Mouse (Mus musculus) megakaryocyte progenitor cell, adult 5-6 weeks (primary cell): ENCODE measurements around the gene Tbc1d2. TPM values are rescaled to one million over a fixed set of nuclear protein-coding genes. Genes with fewer than 3 reads are reported as not detected.

Experiments used
- ATAC-seq: replicated peaks from 2 replicates; pipeline ENCODE4 v1.8.0; 2016; ENCODE audit warnings: mild to moderate bottlenecking, moderate TSS enrichment, inconsistent platforms; ENCODE audit not compliant: poor library complexity
- total RNA-seq, 2 experiments: library from RNA; stranded (forward) in 1 of 2; stranded (reverse) in 1 of 2; fragments of 157-497, 149-512 nt in 1 of 2; fragments of 200-1000 nt in 1 of 2; gene quantifications; 2 replicates each; pipeline versions ENCODE4 v1.2.3 to v1.2.4; 2015 to 2017

The Tbc1d2 gene
- total RNA-seq, 2 experiments from 2014 or later, result 6.1 to 8.2 TPM

DNA sequence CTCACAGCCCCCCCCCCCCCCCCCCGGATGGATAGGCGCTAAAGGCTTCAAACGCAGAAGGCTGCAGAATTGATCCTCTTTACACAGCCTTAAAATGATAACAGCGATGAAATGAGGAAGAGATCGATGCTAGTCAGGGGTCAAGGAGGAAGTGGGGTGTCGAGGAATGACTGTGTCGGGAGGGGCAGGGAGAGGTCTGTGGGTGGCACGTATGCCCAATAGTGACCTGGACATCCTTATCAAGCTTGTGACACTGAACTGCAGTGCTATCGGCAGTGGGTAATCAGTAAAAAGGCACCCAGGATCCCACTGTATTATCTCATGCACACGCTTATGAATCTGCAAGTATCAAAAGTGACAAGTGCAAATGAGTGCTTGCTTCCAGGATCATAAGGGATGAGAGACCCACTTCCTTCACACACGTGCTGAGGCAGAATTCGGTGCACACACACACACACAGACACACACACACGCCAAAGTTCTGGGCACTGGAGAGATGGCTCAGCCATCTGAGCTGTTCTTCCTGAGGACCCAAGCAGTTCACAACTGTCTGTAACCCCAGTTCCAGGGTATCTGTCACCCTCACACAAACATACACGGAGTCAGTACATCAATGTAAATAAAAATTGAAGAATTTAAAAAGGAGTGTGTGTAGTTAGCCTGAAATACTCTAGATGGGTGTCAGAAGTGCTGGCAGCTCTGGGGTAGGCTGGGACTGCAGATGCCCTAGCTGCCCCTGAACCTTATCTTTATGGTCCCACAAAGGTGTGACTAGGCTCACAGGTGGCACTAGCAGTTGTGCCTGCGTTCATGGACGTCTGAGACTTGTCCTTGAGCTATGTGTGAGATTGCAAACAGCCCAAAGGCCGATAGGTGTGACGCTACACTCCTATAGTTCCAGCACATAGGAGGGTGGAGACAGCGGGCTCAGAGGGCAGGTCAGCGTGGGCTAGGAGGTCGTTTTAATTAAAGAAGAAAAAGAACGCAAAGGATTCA is 91.0 kb downstream of the Tbc1d2 start:
- ATAC-seq, result peak; percentile 45

DNA sequence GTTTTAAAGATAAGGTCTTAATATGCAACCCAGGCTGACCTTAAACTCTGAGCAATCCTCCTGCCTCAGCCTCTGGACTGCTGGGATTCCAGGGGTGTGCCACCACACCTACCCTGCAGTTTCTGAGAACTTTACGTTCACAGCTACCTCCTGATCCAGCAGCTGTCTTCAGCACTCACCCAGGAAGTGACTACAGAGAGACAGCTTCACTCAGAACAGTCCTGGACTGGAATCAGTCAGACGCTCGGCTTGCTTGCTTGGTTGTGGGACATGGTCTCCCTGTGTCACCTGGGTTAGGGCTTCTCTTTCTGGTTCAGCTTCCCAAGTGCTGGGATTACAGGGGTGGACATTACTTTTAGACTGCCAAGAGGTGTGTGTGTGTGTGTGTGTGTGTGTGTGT is 93.1 kb downstream of the Tbc1d2 start:
- ATAC-seq, result no peak

DNA sequence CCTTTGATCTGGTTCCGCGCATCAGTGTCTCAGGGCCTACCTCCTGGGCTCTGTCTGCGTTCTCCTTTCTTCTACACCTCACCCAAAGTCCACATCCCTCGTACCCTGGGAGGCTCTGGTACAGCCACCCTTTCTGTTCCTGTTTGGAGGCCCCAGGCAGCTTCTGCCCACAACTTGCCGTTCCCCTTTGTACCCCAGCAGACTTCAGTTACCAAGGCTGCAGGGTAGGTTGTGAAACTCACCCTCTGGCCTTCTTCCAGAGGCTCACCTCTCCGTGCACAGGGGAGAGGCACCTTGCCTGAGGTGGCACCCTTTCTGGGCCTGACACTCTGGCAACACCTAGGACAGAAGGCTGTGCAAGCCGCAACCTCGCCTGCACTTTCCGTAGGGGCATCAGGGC is 94.2 kb downstream of the Tbc1d2 start:
- peak; percentile 57 for ATAC-seq

Other genes with a start within 250 kb of the Tbc1d2 start
- 11.7 and 25.5 TPM in 2 replicates for gene Hemgn, start 236.7 kb downstream of the Tbc1d2 start, total RNA-seq (2015)
- 9.6 and 20.6 TPM in 2 replicates for gene Hemgn, start 236.7 kb downstream of the Tbc1d2 start, total RNA-seq (2017)
- 743 and 817 TPM in 2 replicates for gene Anp32b, start 199.3 kb downstream of the Tbc1d2 start, total RNA-seq (2015)
- 148 and 191 TPM in 2 replicates for gene Anp32b, start 199.3 kb downstream of the Tbc1d2 start, total RNA-seq (2017)
- gene Nans, start 161.0 kb downstream of the Tbc1d2 start, total RNA-seq (2015), result 71.5 and 73.9 TPM in 2 replicates
- gene Nans, start 161.0 kb downstream of the Tbc1d2 start, total RNA-seq (2017), result 83.3 and 84.5 TPM in 2 replicates
- 11.5 and 11.7 TPM in 2 replicates for gene Trim14, start 114.1 kb downstream of the Tbc1d2 start, total RNA-seq (2015)
- 16.5 and 25.2 TPM in 2 replicates for gene Trim14, start 114.1 kb downstream of the Tbc1d2 start, total RNA-seq (2017)
- 42.3 and 51.4 TPM in 2 replicates for gene Coro2a, start 48.0 kb downstream of the Tbc1d2 start, total RNA-seq (2015)
- 24.4 and 25.7 TPM in 2 replicates for gene Coro2a, start 48.0 kb downstream of the Tbc1d2 start, total RNA-seq (2017)